Mouse (Mus musculus) heart, adult 2 months (tissue): ENCODE data around the gene Saa2.

ENCODE experiments used
- CTCF ChIP-seq: fragments of 200-600 bp; IDR thresholded peaks from 2 replicates; pipeline ENCODE4 v1.8.1; 2022; ENCODE audit warnings: antibody characterized with exemption, mild to moderate bottlenecking, moderate library complexity
- EP300 ChIP-seq: fragments of 200-500 bp; IDR thresholded peaks from 2 replicates; pipeline ENCODE4 v1.6.1; 2011; ENCODE audit warnings: low read depth, low read length, control low read depth; ENCODE audit not compliant: insufficient read depth
- POLR2A ChIP-seq: fragments of 200-500 bp; IDR thresholded peaks from 2 replicates; pipeline ENCODE4 v1.6.1; 2011; ENCODE audit warnings: mild to moderate bottlenecking, low read depth, low read length, control low read depth; ENCODE audit not compliant: insufficient read depth

DNA sequence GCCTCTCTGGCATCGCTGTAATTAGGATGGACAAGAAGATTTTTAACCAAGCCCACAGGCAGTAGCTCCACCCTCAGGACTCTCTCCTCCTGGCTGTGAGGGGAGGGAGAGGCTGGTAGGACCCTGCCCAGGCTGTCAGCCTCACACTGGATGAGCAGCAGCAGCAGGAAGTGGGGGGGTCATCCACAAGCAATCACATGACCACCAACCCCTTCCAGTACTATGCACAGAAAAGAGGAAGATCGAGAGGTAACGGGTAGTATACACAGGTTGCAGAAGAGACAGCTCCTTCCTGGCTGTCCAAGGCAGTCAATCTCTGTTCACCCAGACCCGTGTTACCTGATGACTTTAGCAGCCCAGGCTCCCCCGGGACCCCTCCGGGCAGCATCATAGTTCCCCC, 39.3 kb upstream of the Saa2 start:
- TF ChIP-seq CTCF (no peak), POLR2A (no peak), EP300 (no peak)
